Mouse (Mus musculus) testis, adult 2 months (tissue): Measurements from ENCODE around the gene Slc22a30. TPM values are rescaled to one million over a fixed set of nuclear protein-coding genes. Genes with fewer than 3 reads are reported as not detected.
"Not testable (repeated sequence)": the region's sequence is repeated elsewhere in the genome, so short reads cannot be mapped to it uniquely, and the experiment has no call there.

ENCODE experiments used
- H3K27ac ChIP-seq: fragments of 200-500 bp; 2 replicates; pipeline ENCODE4 v1.5.1; 2012; ENCODE audit warnings: low read depth, low read length; ENCODE audit not compliant: control insufficient read depth, insufficient read depth
- H3K27me3 ChIP-seq: fragments of 200-500 bp; 2 replicates; pipeline ENCODE4 v1.6.1; 2012; ENCODE audit warnings: mild to moderate bottlenecking, low read length, moderate library complexity; ENCODE audit not compliant: control insufficient read depth, insufficient read depth
- H3K36me3 ChIP-seq: fragments of 200-500 bp; 2 replicates; pipeline ENCODE4 v1.6.1; 2012; ENCODE audit warnings: mild to moderate bottlenecking, low read length; ENCODE audit not compliant: control insufficient read depth, insufficient read depth
- H3K4me1 ChIP-seq: fragments of 200-500 bp; 2 replicates; pipeline ENCODE4 v1.6.1; 2012; ENCODE audit warnings: low read length; ENCODE audit not compliant: control insufficient read depth, insufficient read depth
- H3K4me3 ChIP-seq: fragments of 200-500 bp; 2 replicates; pipeline ENCODE4 v1.5.1; 2012; ENCODE audit warnings: low read depth, mild to moderate bottlenecking, low read length, moderate library complexity, mixed read lengths; ENCODE audit not compliant: control insufficient read depth
- CTCF ChIP-seq: fragments of 200-500 bp; IDR thresholded peaks from 2 replicates; pipeline ENCODE4 v1.5.1; 2012; ENCODE audit warnings: low read depth, mild to moderate bottlenecking, inconsistent platforms, low read length, moderate library complexity; ENCODE audit not compliant: control insufficient read depth, insufficient read depth, insufficient replicate concordance
- POLR2A ChIP-seq: fragments of 200-500 bp; IDR thresholded peaks from 2 replicates; pipeline ENCODE4 v1.6.1; 2012; ENCODE audit warnings: low read depth, mild to moderate bottlenecking, inconsistent platforms, low read length, moderate library complexity; ENCODE audit not compliant: control insufficient read depth
- polyA plus RNA-seq: library from polyadenylated mRNA; depleted of rRNA; stranded (reverse); fragments of >200 nt; gene quantifications from 2 replicates; pipeline ENCODE4 v1.2.3, GENCODE M21; 2012; rRNA removed

Slc22a30 gene
- 0.11 TPM in 1 of 2 replicates, not detected in the other for polyA plus RNA-seq

- not testable (repeated sequence) for H3K27ac ChIP-seq, H3K4me3 ChIP-seq, H3K4me1 ChIP-seq, H3K27me3 ChIP-seq, H3K36me3 ChIP-seq
These were observed at the start of gene Slc22a30 for GRCm38 (mm10) chr19:8405011-8405410. TSS of gene Slc22a30 (minus strand) at chr19:8405111.

DNA sequence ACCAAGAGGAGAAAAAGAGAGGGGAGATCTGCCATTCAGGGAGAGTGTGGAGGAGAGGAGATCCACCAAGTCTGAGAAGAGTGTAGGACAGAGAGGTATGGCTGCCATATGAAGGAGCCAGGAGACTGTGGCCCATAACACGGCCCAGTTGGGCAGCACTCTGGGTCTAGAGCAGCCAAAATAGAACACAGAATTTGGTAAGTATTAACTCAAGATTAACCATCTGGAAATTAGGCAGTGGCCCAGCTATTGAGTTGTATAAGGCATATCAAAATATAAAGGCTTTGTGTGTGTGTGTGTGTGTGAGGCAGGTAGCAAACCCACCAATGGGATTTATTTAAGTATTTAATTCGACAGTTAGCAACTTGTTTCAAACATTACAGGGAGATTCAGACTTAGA lies 43.4 kb upstream of the Slc22a30 start:
- TF ChIP-seq POLR2A (no peak), CTCF (no peak)
- Histone ChIP-seq H3K36me3 (no peaks in the 10 kb centered on the region), H3K27me3 (no peaks in the 10 kb centered on the region), H3K4me3 (no peak overlapping the region), H3K4me1 (no peaks in the 10 kb centered on the region), H3K27ac (no peak overlapping the region)

- Histone ChIP-seq H3K27me3 (no peaks in the 10 kb centered on the region), H3K4me3 (no peak overlapping the region), H3K4me1 (no peaks in the 10 kb centered on the region), H3K36me3 (no peaks in the 10 kb centered on the region), H3K27ac (no peak overlapping the region)
- TF ChIP-seq CTCF (no peak), POLR2A (no peak)
These were observed 42.6 kb upstream of the Slc22a30 start for GRCm38 (mm10) chr19:8447516-8447915.

DNA sequence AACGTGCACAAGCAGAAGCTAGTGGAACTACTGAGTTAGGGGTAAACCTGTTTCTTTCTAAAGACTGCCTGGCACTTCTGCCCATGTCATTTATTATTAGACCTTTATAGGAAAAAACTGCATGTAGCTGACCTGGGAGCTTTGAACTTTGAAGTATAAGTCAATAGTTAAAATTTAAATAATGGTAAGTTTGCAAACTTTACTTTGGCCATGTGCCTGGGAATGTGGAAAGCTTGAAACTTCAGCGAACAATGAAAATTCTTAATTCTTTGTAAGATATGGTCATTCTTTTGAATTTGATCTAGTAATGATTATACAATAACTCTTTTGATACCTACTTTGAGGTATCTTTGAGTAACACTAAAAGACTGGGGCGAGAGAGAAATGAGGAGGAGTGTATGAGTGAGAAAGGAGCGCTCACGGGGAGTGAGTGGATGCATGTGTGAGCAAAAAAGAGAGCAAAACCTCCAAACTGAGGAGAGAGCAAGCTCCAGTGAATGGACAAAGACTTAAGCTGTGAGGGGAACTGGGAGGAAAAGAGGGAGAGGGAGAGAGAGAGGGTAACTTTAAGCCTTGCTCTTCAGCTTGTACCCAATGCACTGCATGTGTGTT lies 26.2 kb upstream of the Slc22a30 start:
- no peak overlapping the region for H3K4me3 ChIP-seq
- no peaks in the 10 kb centered on the region for H3K36me3 ChIP-seq
- no peaks in the 10 kb centered on the region for H3K27me3 ChIP-seq
- no peak overlapping the region for H3K27ac ChIP-seq
- TF ChIP-seq CTCF = no peak
- no peak for TF ChIP-seq POLR2A
- no peaks in the 10 kb centered on the region for H3K4me1 ChIP-seq

- not testable (repeated sequence) for H3K27ac ChIP-seq, H3K36me3 ChIP-seq, H3K4me1 ChIP-seq, H3K27me3 ChIP-seq, H3K4me3 ChIP-seq
These were observed 2.5 kb upstream of the Slc22a30 start for GRCm38 (mm10) chr19:8407290-8408021.

Other genes with a start within 250 kb of the Slc22a30 start
- gene Slc22a29, start 186.2 kb downstream of the Slc22a30 start, polyA plus RNA-seq = 0.33 and 0.51 TPM in 2 replicates
- 0.04 and 0.05 TPM in 2 replicates for gene Slc22a8, start 186.1 kb upstream of the Slc22a30 start, polyA plus RNA-seq
- gene Slc22a6, start 212.9 kb upstream of the Slc22a30 start, polyA plus RNA-seq = not detected in 2 replicates